Mouse (Mus musculus): ENCODE results near the gene Dusp1. TPM values are rescaled to one million over a fixed set of nuclear protein-coding genes. Genes with fewer than 3 reads are reported as not detected.

Dusp1 gene
- polyA plus RNA-seq, 1 experiment from 2014 or later: 34.6 TPM

- Histone ChIP-seq H3K4me2 (no peak overlapping the region), H3K27me3 (no peaks in the 10 kb centered on the region), H3K36me3 (no peaks in the 10 kb centered on the region), H3K9ac (no peak overlapping the region), H3K4me1 (replicated peaks) (peaks cover 29% of the 10 kb centered on the region), H3K27ac (replicated peaks) (peak overlapping the region; percentile 59), H3K9me3 (no peaks in the 10 kb centered on the region), H3K4me3 (no peak overlapping the region)
- ATAC-seq (ENCODE audit: low FRiP score, low read depth): no peak
- WGBS: 95% methylated on average over 6 of the region's 6 CpGs
Measured at GRCm38 (mm10) chr17:26583606-26584005, 21.7 kb upstream of the Dusp1 start.

- no peak overlapping the region for H3K4me3 ChIP-seq
- H3K4me1 ChIP-seq (replicated peaks): peaks cover 29% of the 10 kb centered on the region
- no peaks in the 10 kb centered on the region for H3K36me3 ChIP-seq
- WGBS: 97% methylated on average over 9 of the region's 9 CpGs
- H3K9ac ChIP-seq: no peak overlapping the region
- no peak overlapping the region for H3K4me2 ChIP-seq
- H3K9me3 ChIP-seq: no peaks in the 10 kb centered on the region
- ATAC-seq (ENCODE audit: low FRiP score, low read depth): no peak
- no peaks in the 10 kb centered on the region for H3K27me3 ChIP-seq
- H3K27ac ChIP-seq (replicated peaks): no peak overlapping the region
Measured at GRCm38 (mm10) chr17:26583056-26583455, 21.1 kb upstream of the Dusp1 start.

- H3K4me1 ChIP-seq (replicated peaks): peaks cover 29% of the 10 kb centered on the region
- 64% methylated on average over 5 of the region's 5 CpGs for WGBS
- H3K4me2 ChIP-seq: no peak overlapping the region
- H3K4me3 ChIP-seq: no peak overlapping the region
- H3K27me3 ChIP-seq: no peaks in the 10 kb centered on the region
- H3K27ac ChIP-seq (replicated peaks): no peak overlapping the region
- ATAC-seq (ENCODE audit: low FRiP score, low read depth): no peak
- H3K36me3 ChIP-seq: no peaks in the 10 kb centered on the region
- H3K9me3 ChIP-seq: no peaks in the 10 kb centered on the region
- no peak overlapping the region for H3K9ac ChIP-seq
Measured at GRCm38 (mm10) chr17:26582297-26582696, 20.4 kb upstream of the Dusp1 start.

- H3K4me1 ChIP-seq (replicated peaks): peaks cover 29% of the 10 kb centered on the region
- no peak overlapping the region for H3K9ac ChIP-seq
- no peak overlapping the region for H3K4me2 ChIP-seq
- H3K27ac ChIP-seq (replicated peaks): no peak overlapping the region
- WGBS: 96% methylated on average over 3 of the region's 3 CpGs
- no peaks in the 10 kb centered on the region for H3K27me3 ChIP-seq
- H3K4me3 ChIP-seq: no peak overlapping the region
- no peaks in the 10 kb centered on the region for H3K36me3 ChIP-seq
- no peak for ATAC-seq (ENCODE audit: low FRiP score, low read depth)
- H3K9me3 ChIP-seq: no peaks in the 10 kb centered on the region
Measured at GRCm38 (mm10) chr17:26580873-26581401, 19.0 kb upstream of the Dusp1 start.

- no peak overlapping the region for H3K4me2 ChIP-seq
- ATAC-seq (ENCODE audit: low FRiP score, low read depth): no peak
- H3K4me1 ChIP-seq (replicated peaks): peaks cover 20% of the 10 kb centered on the region
- no peaks in the 10 kb centered on the region for H3K27me3 ChIP-seq
- H3K27ac ChIP-seq (replicated peaks): no peak overlapping the region
- H3K36me3 ChIP-seq: no peaks in the 10 kb centered on the region
- WGBS: 97% methylated on average over 6 of the region's 6 CpGs
- no peak overlapping the region for H3K4me3 ChIP-seq
- no peak overlapping the region for H3K9ac ChIP-seq
- H3K9me3 ChIP-seq: no peaks in the 10 kb centered on the region
Measured at GRCm38 (mm10) chr17:26579396-26579795, 17.5 kb upstream of the Dusp1 start.

- Histone ChIP-seq H3K9me3 (no peaks in the 10 kb centered on the region), H3K36me3 (no peaks in the 10 kb centered on the region), H3K4me3 (no peak overlapping the region), H3K27me3 (no peaks in the 10 kb centered on the region), H3K27ac (replicated peaks) (no peak overlapping the region), H3K9ac (no peak overlapping the region), H3K4me1 (replicated peaks) (peaks cover 17% of the 10 kb centered on the region), H3K4me2 (no peak overlapping the region)
- ATAC-seq (ENCODE audit: low FRiP score, low read depth): no peak
- WGBS: 95% methylated on average over 11 of the region's 11 CpGs
Measured at GRCm38 (mm10) chr17:26578771-26579170, 16.8 kb upstream of the Dusp1 start.

- H3K36me3 ChIP-seq: no peaks in the 10 kb centered on the region
- H3K9me3 ChIP-seq: no peaks in the 10 kb centered on the region
- H3K27ac ChIP-seq (replicated peaks): no peak overlapping the region
- H3K9ac ChIP-seq: no peak overlapping the region
- peaks cover 19% of the 10 kb centered on the region for H3K4me1 ChIP-seq (replicated peaks)
- 92% methylated on average over 7 of the region's 7 CpGs for WGBS
- H3K27me3 ChIP-seq: no peaks in the 10 kb centered on the region
- no peak overlapping the region for H3K4me3 ChIP-seq
- H3K4me2 ChIP-seq: no peak overlapping the region
- ATAC-seq (ENCODE audit: low FRiP score, low read depth): no peak
Measured at GRCm38 (mm10) chr17:26578162-26578561, 16.2 kb upstream of the Dusp1 start.

GRCm38 (mm10) chr17:26577309-26577708 is 15.4 kb upstream of the Dusp1 start:
- no peak overlapping the region for H3K27ac ChIP-seq (replicated peaks)
- no peaks in the 10 kb centered on the region for H3K27me3 ChIP-seq
- no peak overlapping the region for H3K4me2 ChIP-seq
- no peak overlapping the region for H3K9ac ChIP-seq
- no peaks in the 10 kb centered on the region for H3K9me3 ChIP-seq
- no peak for ATAC-seq (ENCODE audit: low FRiP score, low read depth)
- no peaks in the 10 kb centered on the region for H3K36me3 ChIP-seq
- 90% methylated on average over 11 of the region's 11 CpGs for WGBS
- H3K4me1 ChIP-seq (replicated peaks): peaks cover 15% of the 10 kb centered on the region
- no peak overlapping the region for H3K4me3 ChIP-seq

GRCm38 (mm10) chr17:26576833-26577232 is 14.9 kb upstream of the Dusp1 start:
- 89% methylated on average over 7 of the region's 7 CpGs for WGBS

GRCm38 (mm10) chr17:26575786-26576690 is 14.1 kb upstream of the Dusp1 start:
- Histone ChIP-seq H3K36me3 (no peaks in the 10 kb centered on the region), H3K4me2 (no peak overlapping the region), H3K4me3 (no peak overlapping the region), H3K27me3 (no peaks in the 10 kb centered on the region), H3K4me1 (replicated peaks) (peaks cover 7% of the 10 kb centered on the region; the same call in 1 of the 2 replicates), H3K27ac (replicated peaks) (no peak overlapping the region), H3K9me3 (no peaks in the 10 kb centered on the region), H3K9ac (no peak overlapping the region)
- ATAC-seq (ENCODE audit: low FRiP score, low read depth): no peak
- 80% methylated on average over 12 of the region's 12 CpGs for WGBS

More at GRCm38 (mm10) chr17:26576833-26577232, 14.9 kb upstream of the Dusp1 start:
- Histone ChIP-seq H3K4me3 (no peak overlapping the region), H3K27ac (replicated peaks) (no peak overlapping the region), H3K9ac (no peak overlapping the region), H3K4me2 (no peak overlapping the region), H3K36me3 (no peaks in the 10 kb centered on the region), H3K9me3 (no peaks in the 10 kb centered on the region), H3K27me3 (no peaks in the 10 kb centered on the region), H3K4me1 (replicated peaks) (peaks cover 10% of the 10 kb centered on the region)
- ATAC-seq (ENCODE audit: low FRiP score, low read depth): no peak

GRCm38 (mm10) chr17:26574701-26575100 is 12.8 kb upstream of the Dusp1 start:
- H3K9ac ChIP-seq: no peak overlapping the region
- H3K27me3 ChIP-seq: no peaks in the 10 kb centered on the region
- H3K4me2 ChIP-seq: no peak overlapping the region
- H3K9me3 ChIP-seq: no peaks in the 10 kb centered on the region
- H3K4me3 ChIP-seq: no peak overlapping the region
- H3K36me3 ChIP-seq: 0 out of 2 replicates have a peak, but pooled peaks cover 4% of the 10 kb centered on the region
- ATAC-seq (ENCODE audit: low FRiP score, low read depth): no peak
- WGBS: 87% methylated on average over 5 of the region's 5 CpGs
- H3K27ac ChIP-seq (replicated peaks): no peak overlapping the region
- H3K4me1 ChIP-seq (replicated peaks): peaks cover 7% of the 10 kb centered on the region; the same call in 1 of the 2 replicates

GRCm38 (mm10) chr17:26574118-26574517 is 12.2 kb upstream of the Dusp1 start:
- WGBS: 90% methylated on average over 11 of the region's 11 CpGs
- Histone ChIP-seq H3K27ac (replicated peaks) (no peak overlapping the region), H3K9ac (no peak overlapping the region), H3K4me2 (no peak overlapping the region), H3K27me3 (no peaks in the 10 kb centered on the region), H3K9me3 (no peaks in the 10 kb centered on the region), H3K4me3 (no peak overlapping the region), H3K36me3 (0 out of 2 replicates have a peak, but pooled peaks cover 7% of the 10 kb centered on the region), H3K4me1 (replicated peaks) (peaks cover 7% of the 10 kb centered on the region; the same call in 1 of the 2 replicates)
- ATAC-seq (ENCODE audit: low FRiP score, low read depth): no peak

All from hindbrain, embryonic 15.5 days (tissue).